17 mouse cellular contexts compared by ENCODE assay signal in the genomic region with DNA sequence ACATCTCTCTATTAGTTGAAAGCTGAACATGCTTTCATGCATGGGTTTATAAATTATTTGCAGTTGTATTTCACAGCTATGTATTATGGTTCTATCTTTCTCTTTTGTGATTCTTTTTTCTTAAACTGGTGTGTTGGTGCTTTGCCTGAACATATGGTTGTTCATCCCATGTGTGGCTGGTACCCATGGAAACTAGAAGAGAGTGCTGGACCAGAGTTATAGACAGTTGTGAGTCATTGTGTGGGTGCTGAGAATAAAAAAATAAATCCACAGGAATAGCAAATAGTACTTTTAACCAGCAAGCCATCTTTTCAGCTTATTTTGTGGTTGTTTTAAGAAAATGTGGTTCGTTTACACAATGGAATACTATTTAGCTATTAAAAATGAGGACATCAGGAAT.
"Had no signal": no experiment of that assay in that cellular context is flagged by ENCODE, and none has a peak within 500 bp of the region (broad histone marks: within the 10 kb centered on the region; RNA-seq: fewer than 3 reads in every experiment).

No protein-coding gene starts in this region.

- H3K9ac ChIP-seq: liver, embryonic 15.5 days; neural tube, embryonic 15.5 days had no signal

- H3K9me3 ChIP-seq: limb, embryonic 10.5 days; liver, embryonic 15.5 days; neural tube, embryonic 15.5 days had no signal

- DNase-seq: kidney, adult 11 months; kidney, adult 9 months; kidney, postnatal 36 days; lung, adult 2 months; lung, postnatal 36 days; midbrain, embryonic 14.5 days; thymus, adult 18-20 months; thymus, postnatal 14 days had no signal

- ATAC-seq: hindbrain, postnatal 0 days; lung, postnatal 0 days had no signal

- H3K4me3 ChIP-seq: limb, embryonic 10.5 days; liver, embryonic 15.5 days; myocyte; neural tube, embryonic 15.5 days had no signal

- H3K4me1 ChIP-seq: limb, embryonic 10.5 days; liver, embryonic 15.5 days; neural tube, embryonic 15.5 days had no signal

- H3K4me2 ChIP-seq: liver, embryonic 11.5 days; liver, embryonic 15.5 days; neural tube, embryonic 15.5 days had no signal

- H3K27me3 ChIP-seq: liver, embryonic 15.5 days had no signal

- H3K36me3 ChIP-seq: limb, embryonic 10.5 days; liver, embryonic 15.5 days; neural tube, embryonic 15.5 days had no signal

- H3K27ac ChIP-seq: hindbrain, postnatal 0 days; kidney, postnatal 0 days; limb, embryonic 10.5 days; liver, embryonic 15.5 days; neural tube, embryonic 15.5 days; stomach, postnatal 0 days had no signal
